Mouse (Mus musculus) erythroblast, embryonic 14.5 days (primary cell): ENCODE results near the gene Cbx2.

Experiments
- GATA1 ChIP-seq: IDR thresholded peaks from 2 replicates; pipeline ENCODE4 v1.6.1; 2012; ENCODE audit warnings: low read length, inconsistent platforms, mixed read lengths
- TAL1 ChIP-seq: IDR thresholded peaks from 3 replicates; pipeline ENCODE4 v1.6.1; 2012; ENCODE audit warnings: low read length, inconsistent platforms, mixed read lengths

GRCm38 (mm10) chr11:119022895-119023615 lies at the start of gene Cbx2:
- TF ChIP-seq GATA1, result no peak
- no peak for TF ChIP-seq TAL1
